Mouse (Mus musculus): ENCODE results near the gene Gm3448.
"Not testable (repeated sequence)": the region's sequence is repeated elsewhere in the genome, so short reads cannot be mapped to it uniquely, and the experiment has no call there.

Gene Gm3448

GRCm38 (mm10) chr17:14968373-14968913 lies 72.9 kb downstream of the Gm3448 start:
- CTCF ChIA-PET, POLR2A ChIA-PET: not testable (repeated sequence)

GRCm38 (mm10) chr17:14961557-14962154 lies 79.7 kb downstream of the Gm3448 start:
- POLR2A ChIA-PET, CTCF ChIA-PET: not testable (repeated sequence)

- POLR2A ChIA-PET: interaction anchor here in 2 of 4 experiments (0.9 to 8.0 kb wide), 3 partner anchors 11 to 18 kb away, joined by 5 to 80 read pairs (median 10); partner anchors contain the start of genes 1600012H06Rik (in 1 of the 2) and Wdr27 (in 1 of the 2)
- CTCF ChIA-PET: not testable (repeated sequence)
Observed at GRCm38 (mm10) chr17:14960951-14961556, 80.3 kb downstream of the Gm3448 start, which contains the start of gene Phf10. Gene Phf10 (minus strand): TSS chr17:14961273.

DNA sequence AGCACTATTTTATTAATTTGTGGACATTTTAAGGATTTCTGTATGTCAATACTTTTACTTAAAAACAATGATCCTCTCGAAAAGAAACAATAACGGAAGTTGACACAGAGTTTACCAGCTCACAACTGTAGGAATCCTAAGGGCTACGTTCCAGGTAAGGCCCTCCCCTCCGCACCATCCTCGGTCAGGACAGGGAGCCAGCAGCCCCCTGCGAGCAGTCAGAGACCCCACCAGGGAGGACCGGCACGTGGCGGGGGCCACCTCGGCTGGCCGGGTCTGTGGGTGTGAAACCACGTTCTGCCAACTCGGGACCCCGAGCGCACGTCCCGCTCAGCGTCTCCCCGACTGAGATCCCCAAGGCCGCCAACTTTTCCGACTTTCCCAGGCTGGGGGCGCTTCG lies 80.8 kb downstream of the Gm3448 start:
- POLR2A ChIA-PET: interaction anchor here in 2 of 4 experiments (0.9 to 8.0 kb wide), 7 partner anchors 10 to 142 kb away, joined by 3 to 80 read pairs (median 5); partner anchors contain the start of genes 1600012H06Rik (in 2 of the 2) and Wdr27 (in 2 of the 2)
- CTCF ChIA-PET: no interaction called here

GRCm38 (mm10) chr17:14959979-14960378 lies 81.4 kb downstream of the Gm3448 start:
- CTCF ChIA-PET: no interaction called here
- POLR2A ChIA-PET: interaction anchor here in 3 of 4 experiments (0.9 to 8.0 kb wide), 8 partner anchors 10 to 142 kb away, joined by 3 to 80 read pairs (median 5); partner anchors contain the start of genes 1600012H06Rik (in 3 of the 3) and Wdr27 (in 3 of the 3)

- POLR2A ChIA-PET: interaction anchor here in 3 of 4 experiments (1.0 to 8.0 kb wide), 4 partner anchors 15 to 32 kb away, joined by 4 to 80 read pairs (median 4); partner anchors contain the start of genes 1600012H06Rik (in 3 of the 3) and Wdr27 (in 3 of the 3)
- CTCF ChIA-PET: no interaction called here
Observed at GRCm38 (mm10) chr17:14958686-14959327, 82.5 kb downstream of the Gm3448 start.

DNA sequence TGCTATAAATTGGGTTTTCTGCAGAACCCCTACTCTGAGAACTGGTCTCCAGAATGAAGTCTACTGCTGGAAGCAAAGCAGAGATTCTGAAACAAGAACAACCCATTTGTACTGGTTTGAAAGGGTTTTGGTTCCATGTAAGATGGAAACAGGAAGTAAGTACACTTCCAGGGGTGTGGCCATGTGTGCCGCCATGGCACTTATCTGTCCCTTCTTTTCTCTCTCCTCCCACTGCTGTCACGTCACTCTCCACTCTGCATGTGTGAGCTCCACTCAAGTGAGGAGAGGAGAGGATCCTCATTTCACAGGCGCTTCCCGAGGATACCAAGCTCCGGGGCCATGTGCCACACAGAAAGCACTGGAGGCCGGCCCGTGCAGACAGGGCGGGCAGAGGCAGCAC lies 87.9 kb downstream of the Gm3448 start:
- POLR2A ChIA-PET: interaction anchor here in 2 of 4 experiments (1.2 to 8.0 kb wide), 3 partner anchors 10 to 24 kb away, joined by 5 to 80 read pairs (median 20); partner anchors contain the start of genes 1600012H06Rik (in 2 of the 2) and Wdr27 (in 2 of the 2)
- CTCF ChIA-PET: no interaction called here

DNA sequence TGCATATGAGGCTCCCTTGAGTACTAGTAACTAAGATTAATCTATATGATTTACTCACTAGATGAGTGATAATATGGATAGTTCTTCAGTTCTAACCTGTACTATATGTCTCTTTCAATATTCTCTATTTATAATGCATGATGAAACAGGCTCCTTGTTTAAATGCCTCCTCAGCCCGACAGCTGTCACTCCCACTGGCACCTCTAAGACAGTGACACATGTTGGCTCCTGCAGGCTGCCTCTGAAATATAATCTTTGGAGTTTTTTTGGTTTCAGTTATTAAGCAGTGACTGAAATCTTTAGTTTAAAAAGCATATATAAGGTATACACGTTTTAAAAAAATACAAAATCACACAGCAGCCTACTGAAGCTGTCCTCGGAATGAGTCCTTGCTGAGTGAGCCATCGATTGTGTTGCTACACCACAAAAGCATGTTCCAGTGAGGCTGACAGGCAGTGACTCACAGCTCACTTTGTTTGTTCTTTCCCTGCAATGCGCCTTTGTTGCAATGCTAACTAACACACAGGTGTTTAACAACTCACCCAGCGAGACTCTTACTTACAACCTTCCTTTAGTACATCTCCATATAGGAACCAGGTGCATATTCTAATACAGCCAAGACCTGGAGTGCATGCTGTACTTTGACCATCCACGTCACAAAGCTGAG lies 92.0 kb downstream of the Gm3448 start:
- CTCF ChIA-PET: no interaction called here
- POLR2A ChIA-PET: interaction anchor here in 2 of 4 experiments (0.9 to 2.1 kb wide), 5 partner anchors 8 to 22 kb away, joined by 3 to 10 read pairs (median 3); no protein-coding TSS in a partner anchor
